Mouse (Mus musculus) stomach, postnatal 0 days (tissue): ENCODE data around the gene Pisd. TPM values are rescaled to one million over a fixed set of nuclear protein-coding genes. Genes with fewer than 3 reads are reported as not detected.

Source experiments
- ATAC-seq: fragments of 200-750 bp; cut with Nextera tagmentation; 2 replicates; pipeline ENCODE4 v1.8.0; 2017; ENCODE audit not compliant: low FRiP score, low TSS enrichment
- DNase-seq: peaks from one replicate; pipeline ENCODE4 v3.0.0-alpha.2; 2016; ENCODE audit warnings: low spot score
- H3K27ac ChIP-seq: fragments of 300-500 bp; sonication (generic); replicated peaks from 2 replicates; pipeline ENCODE4 v1.5.1; 2014; ENCODE audit warnings: mild to moderate bottlenecking, control low read depth
- H3K27me3 ChIP-seq: fragments of 300-500 bp; sonication (generic); 2 replicates; pipeline ENCODE4 v1.6.1; 2014; ENCODE audit warnings: low read length; ENCODE audit not compliant: control insufficient read depth, insufficient read depth
- H3K36me3 ChIP-seq: fragments of 300-500 bp; sonication (generic); 2 replicates; pipeline ENCODE4 v1.6.1; 2014; ENCODE audit warnings: low read length, mixed read lengths; ENCODE audit not compliant: control insufficient read depth, insufficient read depth
- H3K4me1 ChIP-seq: fragments of 300-500 bp; sonication (generic); replicated peaks from 2 replicates; pipeline ENCODE4 v1.6.1; 2014; ENCODE audit warnings: antibody characterized with exemption; ENCODE audit not compliant: control insufficient read depth, insufficient read depth
- H3K4me2 ChIP-seq: fragments of 300-500 bp; sonication (generic); replicated peaks from 2 replicates; pipeline ENCODE4 v1.6.1; 2014; ENCODE audit warnings: low read depth, mild to moderate bottlenecking, control low read depth, moderate library complexity
- H3K4me3 ChIP-seq: fragments of 300-500 bp; sonication (generic); 2 replicates; pipeline ENCODE4 v1.5.1; 2014; ENCODE audit warnings: low read depth, low read length, control low read depth
- H3K9ac ChIP-seq: fragments of 300-500 bp; sonication (generic); 2 replicates; pipeline ENCODE4 v1.6.1; 2014; ENCODE audit warnings: mild to moderate bottlenecking, low read length, control low read depth, mixed read lengths
- H3K9me3 ChIP-seq: fragments of 300-500 bp; sonication (generic); 2 replicates; pipeline ENCODE4 v1.6.1; 2016; ENCODE audit warnings: low read length; ENCODE audit not compliant: control insufficient read depth
- CTCF ChIP-seq: IDR thresholded peaks from 2 replicates; pipeline ENCODE4 v1.5.1; 2016; ENCODE audit warnings: antibody characterized with exemption, low read depth, mild to moderate bottlenecking, moderate library complexity
- EP300 ChIP-seq: optimal IDR thresholded peaks from 2 replicates; pipeline ENCODE3; 2016; ENCODE audit warnings: antibody characterized with exemption
- WGBS: fragments of 180-500 bp; shearing (Covaris S2); extraction: QIAGEN DNeasy Blood & Tissue Kit; methylation state at CpG from one replicate; pipeline ENCODE4 v1.1.7; 2014; 5-methylcytosine and 5-hydroxymethylcytosine counted together
- polyA plus RNA-seq: library from polyadenylated mRNA; unstranded; fragments of >200 nt; fragmentation: Nextera tagmentation; extraction: Ambion mirVana; gene quantifications from 2 replicates; pipeline ENCODE4 v1.2.1, GENCODE M21; 2015

The Pisd gene
- polyA plus RNA-seq, 1 experiment from 2014 or later: 69.4 TPM

- Histone ChIP-seq H3K4me3 (no peak overlapping the region), H3K27me3 (no peaks in the 10 kb centered on the region), H3K9me3 (no peaks in the 10 kb centered on the region), H3K4me2 (no peak overlapping the region), H3K27ac (no peak overlapping the region), H3K4me1 (no peaks in the 10 kb centered on the region), H3K9ac (no peak overlapping the region), H3K36me3 (no peaks in the 10 kb centered on the region)
- 93% methylated on average over 8 of the region's 8 CpGs for WGBS
- ATAC-seq: no peak
- DNase-seq: no peak
- TF ChIP-seq CTCF (no peak), EP300 (no peak)
Observed at GRCm38 (mm10) chr5:32756141-32756540, 29.3 kb downstream of the Pisd start.

GRCm38 (mm10) chr5:32751736-32752135 lies 33.7 kb downstream of the Pisd start:
- Histone ChIP-seq H3K27ac (no peak overlapping the region), H3K4me3 (no peak overlapping the region), H3K27me3 (no peaks in the 10 kb centered on the region), H3K4me2 (no peak overlapping the region), H3K9me3 (no peaks in the 10 kb centered on the region), H3K4me1 (no peaks in the 10 kb centered on the region), H3K36me3 (no peaks in the 10 kb centered on the region), H3K9ac (no peak overlapping the region)
- TF ChIP-seq EP300: no peak
- TF ChIP-seq CTCF: no peak
- 45% methylated on average over 2 of the region's 2 CpGs for WGBS
- ATAC-seq (no peak), DNase-seq (no peak)

GRCm38 (mm10) chr5:32748936-32749335 lies 36.5 kb downstream of the Pisd start:
- Histone ChIP-seq H3K4me3 (no peak overlapping the region), H3K27ac (no peak overlapping the region), H3K9ac (no peak overlapping the region), H3K36me3 (no peaks in the 10 kb centered on the region), H3K4me1 (peaks cover 5% of the 10 kb centered on the region; the same call in 1 of the 2 replicates), H3K4me2 (no peak overlapping the region), H3K9me3 (no peaks in the 10 kb centered on the region), H3K27me3 (no peaks in the 10 kb centered on the region)
- no peak for ATAC-seq
- TF ChIP-seq CTCF (no peak), EP300 (no peak)
- no peak for DNase-seq
- WGBS: 64% methylated on average over 6 of the region's 6 CpGs

GRCm38 (mm10) chr5:32747650-32748375 lies 37.6 kb downstream of the Pisd start:
- Histone ChIP-seq H3K36me3 (no peaks in the 10 kb centered on the region), H3K4me3 (no peak overlapping the region), H3K4me2 (no peak overlapping the region), H3K9ac (no peak overlapping the region), H3K4me1 (peaks cover 5% of the 10 kb centered on the region; the same call in 1 of the 2 replicates), H3K9me3 (no peaks in the 10 kb centered on the region), H3K27me3 (no peaks in the 10 kb centered on the region), H3K27ac (no peak overlapping the region)
- no peak for ATAC-seq
- WGBS: 58% methylated on average over 6 of the region's 6 CpGs
- TF ChIP-seq CTCF: peak; percentile 94
- no peak for TF ChIP-seq EP300
- DNase-seq: peak; percentile 45

GRCm38 (mm10) chr5:32745705-32746655 lies 39.5 kb downstream of the Pisd start:
- DNase-seq (peak; percentile 79), ATAC-seq (peak; percentile 91)
- Histone ChIP-seq H3K9me3 (no peaks in the 10 kb centered on the region), H3K9ac (peak overlapping the region; percentile 64), H3K4me3 (peak overlapping the region; percentile 51), H3K4me1 (peaks cover 5% of the 10 kb centered on the region; the same call in 1 of the 2 replicates), H3K36me3 (no peaks in the 10 kb centered on the region), H3K27me3 (no peaks in the 10 kb centered on the region), H3K4me2 (peak overlapping the region; percentile 59), H3K27ac (peak overlapping the region; percentile 88)
- 3% methylated on average over 8 of the region's 10 CpGs for WGBS
- TF ChIP-seq EP300 (no peak), CTCF (no peak; the same call in 1 of the 2 replicates)
